Mouse (Mus musculus) forebrain, embryonic 16.5 days (tissue): ENCODE results near the gene F2. TPM values are rescaled to one million over a fixed set of nuclear protein-coding genes. Genes with fewer than 3 reads are reported as not detected.
"Not testable (repeated sequence)": the region's sequence is repeated elsewhere in the genome, so short reads cannot be mapped to it uniquely, and the experiment has no call there.

Source experiments
- ATAC-seq: fragments of 200-750 bp; cut with Nextera tagmentation; 2 replicates; pipeline ENCODE4 v1.8.0; 2017; ENCODE audit warnings: mild to moderate bottlenecking, moderate library complexity
- H3K27ac ChIP-seq: fragments of 300-500 bp; sonication (generic); 2 replicates; pipeline ENCODE4 v1.5.1; 2014; ENCODE audit warnings: low read length, control low read depth
- H3K27me3 ChIP-seq: fragments of 300-500 bp; sonication (generic); replicated peaks from 2 replicates; pipeline ENCODE4 v1.6.1; 2014; ENCODE audit warnings: low read length; ENCODE audit not compliant: control insufficient read depth, insufficient read depth
- H3K36me3 ChIP-seq: fragments of 300-500 bp; sonication (generic); 2 replicates; pipeline ENCODE4 v1.6.1; 2014; ENCODE audit not compliant: control insufficient read depth, insufficient read depth
- H3K4me1 ChIP-seq: fragments of 300-500 bp; sonication (generic); replicated peaks from 2 replicates; pipeline ENCODE4 v1.6.1; 2014; ENCODE audit warnings: low read length; ENCODE audit not compliant: control insufficient read depth, insufficient read depth
- H3K4me2 ChIP-seq: fragments of 300-500 bp; sonication (generic); 2 replicates; pipeline ENCODE4 v1.6.1; 2014; ENCODE audit warnings: mild to moderate bottlenecking, low read length, control low read depth
- H3K4me3 ChIP-seq: fragments of 300-500 bp; sonication (generic); replicated peaks from 2 replicates; pipeline ENCODE4 v1.5.1; 2014; ENCODE audit warnings: mild to moderate bottlenecking, low read length, control low read depth
- H3K9ac ChIP-seq: fragments of 300-500 bp; sonication (generic); replicated peaks from 2 replicates; pipeline ENCODE4 v1.6.1; 2014; ENCODE audit warnings: low read depth, low read length, control low read depth
- H3K9me3 ChIP-seq: fragments of 300-500 bp; sonication (generic); 2 replicates; pipeline ENCODE4 v1.6.1; 2016; ENCODE audit warnings: low read length; ENCODE audit not compliant: control insufficient read depth
- WGBS: fragments of 180-500 bp; shearing (Covaris S2); extraction: QIAGEN DNeasy Blood & Tissue Kit; methylation state at CpG from one replicate; pipeline ENCODE4 v1.1.7; 2014; 5-methylcytosine and 5-hydroxymethylcytosine counted together
- polyA plus RNA-seq: library from polyadenylated mRNA; unstranded; fragments of >200 nt; fragmentation: Nextera tagmentation; extraction: Ambion mirVana; gene quantifications from 2 replicates; pipeline ENCODE4 v1.2.1, GENCODE M21; 2015

Gene F2
- polyA plus RNA-seq, 1 experiment from 2014 or later: not detected

DNA sequence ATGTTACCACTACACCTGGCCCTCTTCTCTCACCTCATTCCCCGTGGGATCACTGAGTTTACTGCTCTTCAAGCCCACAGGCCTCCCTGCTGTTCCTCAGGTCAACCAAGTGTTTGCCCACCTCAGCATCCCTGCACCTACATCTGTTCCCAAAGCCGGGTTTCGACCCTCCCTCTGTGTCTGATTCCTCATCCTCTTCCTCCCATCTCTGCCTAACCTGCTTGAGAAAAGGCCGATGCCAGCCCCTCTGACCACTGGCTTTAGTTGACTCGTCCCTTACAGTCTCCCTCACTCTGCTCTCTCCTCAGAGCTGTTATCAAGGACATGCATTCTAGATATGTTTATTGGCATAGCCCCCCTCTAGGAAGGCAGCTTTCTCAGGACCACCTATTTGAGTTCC, 8.7 kb downstream of the F2 start:
- Histone ChIP-seq H3K4me2 (no peak overlapping the region), H3K27ac (no peak overlapping the region), H3K27me3 (no peaks in the 10 kb centered on the region), H3K9me3 (no peaks in the 10 kb centered on the region), H3K36me3 (no peaks in the 10 kb centered on the region), H3K4me1 (no peaks in the 10 kb centered on the region), H3K4me3 (no peak overlapping the region), H3K9ac (no peak overlapping the region)
- WGBS: 75% methylated on average over 5 of the region's 5 CpGs
- no peak for ATAC-seq

DNA sequence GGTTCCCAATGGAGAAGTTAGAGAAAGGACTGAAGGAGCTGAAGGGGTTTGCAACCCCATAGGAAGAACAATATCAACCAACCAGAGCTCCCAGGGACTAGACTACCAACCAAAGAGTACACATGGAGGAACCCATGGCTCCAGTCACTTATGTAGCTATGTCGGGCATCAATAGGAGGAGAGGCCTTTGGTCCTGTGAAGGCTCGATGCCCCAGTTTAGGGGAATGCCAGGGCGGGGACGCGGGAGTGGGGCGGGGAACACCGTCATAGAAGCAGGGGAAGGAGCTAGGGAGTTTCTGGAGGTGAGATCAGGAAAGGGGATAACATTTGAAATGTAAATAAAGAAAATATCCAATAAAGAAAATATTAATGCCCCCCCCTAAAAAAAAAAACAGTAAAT, 12.8 kb downstream of the F2 start:
- not testable (repeated sequence) for ATAC-seq, H3K4me1 ChIP-seq, H3K27me3 ChIP-seq, H3K9me3 ChIP-seq, H3K27ac ChIP-seq, H3K9ac ChIP-seq, H3K4me3 ChIP-seq, H3K4me2 ChIP-seq
- 93% methylated on average over 7 of the region's 7 CpGs for WGBS
- H3K36me3 ChIP-seq: peaks cover 21% of the 10 kb centered on the region

DNA sequence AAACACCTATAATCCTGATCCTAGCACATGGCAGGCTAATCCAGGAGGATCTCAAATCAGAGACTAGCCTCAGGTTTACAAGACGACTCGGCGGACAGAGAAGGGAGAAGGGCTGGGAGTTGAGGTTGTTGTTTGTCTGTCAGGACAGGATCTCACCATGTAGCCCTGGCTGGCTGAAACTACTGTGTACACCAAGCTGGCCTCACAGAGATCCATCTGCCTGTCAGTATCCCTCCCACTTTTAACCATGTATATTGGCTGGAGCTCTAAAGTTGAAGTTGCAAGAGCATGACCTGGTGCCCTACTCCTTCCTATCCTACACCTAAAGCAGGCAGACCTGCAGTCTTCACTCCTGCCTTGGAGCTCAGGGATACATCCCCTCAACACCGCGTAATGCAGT, 13.9 kb downstream of the F2 start:
- no peak overlapping the region for H3K9ac ChIP-seq
- no peaks in the 10 kb centered on the region for H3K9me3 ChIP-seq
- peaks cover 21% of the 10 kb centered on the region for H3K36me3 ChIP-seq
- H3K4me2 ChIP-seq: no peak overlapping the region
- ATAC-seq: no peak
- H3K27me3 ChIP-seq: no peaks in the 10 kb centered on the region
- H3K27ac ChIP-seq: no peak overlapping the region
- H3K4me3 ChIP-seq: no peak overlapping the region
- 93% methylated on average over 5 of the region's 5 CpGs for whole genome bisulfite sequencing
- H3K4me1 ChIP-seq: no peaks in the 10 kb centered on the region

DNA sequence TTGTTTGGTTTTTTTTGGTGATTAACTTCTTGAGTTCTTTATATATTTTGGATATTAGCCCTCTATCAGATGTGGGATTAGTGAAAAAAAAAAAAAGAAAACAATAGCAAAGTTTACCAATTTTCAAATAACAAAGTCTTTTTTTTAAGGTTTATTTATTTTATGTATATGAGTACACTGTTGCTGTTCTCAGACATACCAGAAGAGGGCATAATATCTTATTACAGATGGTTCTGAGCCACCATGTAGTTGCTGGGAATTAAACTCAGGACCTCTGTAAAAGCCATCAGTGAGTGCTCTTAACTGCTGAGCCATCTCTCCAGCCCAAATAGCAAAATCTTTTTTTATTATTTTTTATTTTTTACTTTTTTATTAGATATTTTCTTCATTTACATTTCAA, 26.8 kb downstream of the F2 start:
- H3K9me3 ChIP-seq, H3K4me2 ChIP-seq, H3K4me1 ChIP-seq, ATAC-seq, H3K27ac ChIP-seq, H3K9ac ChIP-seq, H3K4me3 ChIP-seq, H3K27me3 ChIP-seq: not testable (repeated sequence)
- peaks cover 23% of the 10 kb centered on the region for H3K36me3 ChIP-seq

DNA sequence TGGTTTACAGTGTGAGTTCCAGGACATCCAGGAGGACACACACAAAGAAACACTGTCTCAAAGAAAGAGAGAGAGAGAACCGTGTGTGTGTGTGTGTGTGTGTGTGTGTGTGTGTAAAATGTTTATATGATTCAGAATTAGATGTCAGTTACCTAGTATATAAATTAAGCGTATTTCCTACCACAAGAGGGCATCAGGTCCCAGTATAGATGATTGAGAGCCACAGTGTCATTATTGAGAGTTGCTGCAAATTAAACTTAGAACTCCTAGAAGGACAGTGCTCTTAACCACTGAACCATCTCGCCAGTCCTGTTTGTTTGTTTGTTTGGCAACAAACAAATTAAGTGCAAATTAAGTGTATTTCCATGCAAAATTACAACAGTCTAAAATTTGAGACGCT, 33.8 kb downstream of the F2 start:
- peaks cover 54% of the 10 kb centered on the region for H3K36me3 ChIP-seq

DNA sequence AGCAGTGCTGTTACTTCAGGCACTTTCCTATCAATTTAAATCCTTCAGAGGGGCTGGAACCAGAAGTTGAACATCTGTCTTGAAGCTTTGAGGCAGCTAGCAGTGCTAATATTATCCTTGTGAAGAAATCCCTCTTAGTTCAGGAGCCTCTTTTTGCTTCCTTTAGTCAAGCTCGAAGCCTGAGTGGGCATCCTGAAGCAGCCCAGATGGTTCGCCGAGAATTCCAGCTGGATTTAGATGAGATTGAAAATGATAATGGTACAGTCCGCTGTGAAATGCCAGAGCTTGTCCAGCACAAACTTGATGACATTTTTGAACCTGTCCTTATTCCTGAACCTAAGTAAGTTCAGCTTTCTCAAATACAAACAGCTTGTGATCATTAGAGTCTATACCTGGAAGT, 35.7 kb downstream of the F2 start:
- H3K36me3 ChIP-seq: peaks cover 50% of the 10 kb centered on the region
- H3K9me3 ChIP-seq: no peaks in the 10 kb centered on the region
- no peak overlapping the region for H3K9ac ChIP-seq
- no peak overlapping the region for H3K4me3 ChIP-seq
- 97% methylated on average over 4 of the region's 4 CpGs for WGBS
- H3K4me2 ChIP-seq: no peak overlapping the region
- H3K27me3 ChIP-seq: no peaks in the 10 kb centered on the region
- ATAC-seq: no peak
- H3K4me1 ChIP-seq: no peaks in the 10 kb centered on the region
- no peak overlapping the region for H3K27ac ChIP-seq

More for the DNA sequence above, 33.8 kb downstream of the F2 start:
- no peaks in the 10 kb centered on the region for H3K4me1 ChIP-seq
- no peaks in the 10 kb centered on the region for H3K27me3 ChIP-seq
- H3K4me3 ChIP-seq: no peak overlapping the region
- H3K9me3 ChIP-seq: no peaks in the 10 kb centered on the region
- 91% methylated on average over 4 of the region's 4 CpGs for WGBS
- H3K4me2 ChIP-seq: no peak overlapping the region
- H3K9ac ChIP-seq: no peak overlapping the region
- no peak overlapping the region for H3K27ac ChIP-seq
- no peak for ATAC-seq

DNA sequence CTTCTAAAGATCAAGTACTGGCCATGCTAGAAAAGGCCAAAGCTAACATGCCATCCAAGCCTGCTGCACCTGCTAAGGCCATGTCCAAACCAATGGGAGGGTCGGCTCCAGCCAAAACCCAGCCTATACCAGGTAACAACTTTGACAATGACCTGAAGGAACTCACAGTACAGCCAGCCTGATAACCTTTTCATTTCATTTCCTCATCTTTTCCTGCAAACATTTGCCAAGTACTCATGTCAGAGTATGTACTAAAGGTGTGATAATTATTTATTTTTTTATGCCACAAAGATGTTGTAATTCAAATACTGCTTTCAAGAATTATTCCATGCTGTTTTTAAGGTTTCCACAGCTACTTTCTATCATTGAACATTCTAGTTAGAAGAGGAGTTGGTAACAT, 50.0 kb downstream of the F2 start:
- no peaks in the 10 kb centered on the region for H3K4me1 ChIP-seq
- no peak overlapping the region for H3K27ac ChIP-seq
- peaks cover 36% of the 10 kb centered on the region for H3K36me3 ChIP-seq
- no peak overlapping the region for H3K9ac ChIP-seq
- no peaks in the 10 kb centered on the region for H3K9me3 ChIP-seq
- H3K4me3 ChIP-seq: no peak overlapping the region
- no peaks in the 10 kb centered on the region for H3K27me3 ChIP-seq
- H3K4me2 ChIP-seq: no peak overlapping the region
- WGBS: 97% methylated on average over 1 of the region's 1 CpGs
- no peak for ATAC-seq

DNA sequence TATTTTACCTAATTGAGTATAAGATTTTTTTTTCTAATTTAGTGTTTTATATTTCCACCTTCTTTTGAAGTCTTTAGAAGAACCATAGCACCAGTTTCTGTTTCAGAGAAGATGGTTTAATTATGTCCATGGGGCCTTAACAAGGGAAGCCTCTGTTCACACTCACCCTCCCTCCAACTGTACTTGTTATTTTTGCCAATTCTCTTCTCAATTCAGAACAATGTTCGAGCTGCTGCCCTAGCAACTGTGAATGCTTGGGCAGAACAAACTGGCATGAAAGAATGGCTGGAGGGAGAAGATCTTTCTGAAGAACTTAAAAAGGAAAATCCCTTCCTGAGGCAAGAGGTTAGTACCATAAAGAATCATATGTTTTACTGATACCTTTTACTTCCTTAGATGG, 55.3 kb downstream of the F2 start:
- Histone ChIP-seq H3K27ac (no peak overlapping the region), H3K36me3 (peaks cover 23% of the 10 kb centered on the region), H3K9ac (no peak overlapping the region), H3K4me3 (no peak overlapping the region), H3K27me3 (no peaks in the 10 kb centered on the region), H3K4me2 (no peak overlapping the region), H3K4me1 (no peaks in the 10 kb centered on the region), H3K9me3 (no peaks in the 10 kb centered on the region)
- WGBS: 43% methylated on average over 1 of the region's 1 CpGs
- peak; percentile 55; the same call in 1 of the 2 replicates for ATAC-seq

Other genes with a start within 250 kb of the F2 start
- gene 1110051M20Rik, start 191.7 kb downstream of the F2 start, polyA plus RNA-seq: 163 and 187 TPM in 2 replicates
- 4.5 and 5.9 TPM in 2 replicates for gene Lrp4, start 178.9 kb downstream of the F2 start, polyA plus RNA-seq
- 133 and 141 TPM in 2 replicates for gene Ckap5, start 109.7 kb downstream of the F2 start, polyA plus RNA-seq
- gene Zfp408, start 13.4 kb upstream of the F2 start, polyA plus RNA-seq: 10.8 and 16.2 TPM in 2 replicates
- gene Arhgap1, start 13.4 kb upstream of the F2 start, polyA plus RNA-seq: 99.2 and 99.4 TPM in 2 replicates
- 43.6 and 45.0 TPM in 2 replicates for gene Atg13, start 74.2 kb upstream of the F2 start, polyA plus RNA-seq
- 20.9 and 22.5 TPM in 2 replicates for gene Harbi1, start 74.4 kb upstream of the F2 start, polyA plus RNA-seq
- gene Ambra1, start 93.7 kb upstream of the F2 start, polyA plus RNA-seq: 23.5 and 25.5 TPM in 2 replicates